Mouse (Mus musculus): ENCODE data around the gene Btbd2. TPM values are rescaled to one million over a fixed set of nuclear protein-coding genes. Genes with fewer than 3 reads are reported as not detected.

The Btbd2 gene
- 41.7 and 58.2 TPM in 2 replicates for polyA plus RNA-seq (2015; fragmentation: Nextera tagmentation; extraction: Ambion mirVana)

GRCm38 (mm10) chr10:80656863-80657623, at the start of gene Btbd2:
TSS of gene Btbd2 (minus strand) at chr10:80657071.
- peak within 1 kb of the TSS; percentile 92 for H3K4me2 ChIP-seq (ENCODE audit: low read depth, low read length)
- H3K36me3 ChIP-seq (ENCODE audit: control insufficient read depth, insufficient read depth), result no peaks in the 10 kb centered on the region
- H3K27me3 ChIP-seq (ENCODE audit: control insufficient read depth, insufficient read depth, low read length), result no peaks in the 10 kb centered on the region
- H3K9me3 ChIP-seq (replicated peaks; ENCODE audit: control insufficient read depth, low read length), result no peaks in the 10 kb centered on the region
- peak within 1 kb of the TSS; percentile 88 for H3K4me3 ChIP-seq (ENCODE audit: low read length)
- peak within 1 kb of the TSS; percentile 98 for H3K9ac ChIP-seq (ENCODE audit: low read length)
- H3K4me1 ChIP-seq (ENCODE audit: control insufficient read depth, insufficient read depth, low read length), result peaks cover 31% of the 10 kb centered on the region
- ATAC-seq (replicated peaks; ENCODE audit: extremely low read depth, insufficient read depth, low FRiP score), result peak; percentile 10; the same call in 1 of the 2 replicates
- WGBS, result 26% methylated on average over 15 of the region's 15 CpGs
- H3K27ac ChIP-seq (ENCODE audit: low read length), result peak within 1 kb of the TSS; percentile 85

DNA sequence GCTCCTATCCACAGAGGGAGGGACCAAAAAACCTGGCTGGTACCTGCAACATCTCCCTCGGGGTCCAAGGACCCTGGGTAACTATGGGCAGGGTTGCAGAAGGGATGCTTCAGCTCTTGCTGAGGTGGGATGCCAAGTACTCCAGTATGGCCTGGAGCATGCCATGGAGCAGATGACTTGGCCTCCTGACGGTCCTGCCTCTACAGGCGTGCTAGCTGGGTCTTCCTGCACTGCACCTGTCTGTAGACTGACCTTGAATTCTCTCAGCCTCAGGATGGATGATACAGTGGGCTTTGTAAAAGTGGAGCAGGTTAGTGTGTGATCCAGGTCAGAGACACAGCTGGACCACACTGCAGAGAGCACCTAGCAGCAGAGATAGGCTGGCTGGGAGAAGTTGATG, 48.6 kb upstream of the Btbd2 start:
- Histone ChIP-seq H3K4me1 (ENCODE audit: control insufficient read depth, insufficient read depth, low read length) (peaks cover 13% of the 10 kb centered on the region), H3K27me3 (ENCODE audit: control insufficient read depth, insufficient read depth, low read length) (no peaks in the 10 kb centered on the region), H3K9me3 (replicated peaks; ENCODE audit: control insufficient read depth, low read length) (no peaks in the 10 kb centered on the region), H3K4me2 (ENCODE audit: low read depth, low read length) (no peak overlapping the region), H3K9ac (ENCODE audit: low read length) (no peak overlapping the region), H3K27ac (ENCODE audit: low read length) (no peak overlapping the region), H3K4me3 (ENCODE audit: low read length) (no peak overlapping the region), H3K36me3 (ENCODE audit: control insufficient read depth, insufficient read depth) (peaks cover 33% of the 10 kb centered on the region)
- 69% methylated on average over 3 of the region's 3 CpGs for WGBS
- no peak for ATAC-seq (replicated peaks; ENCODE audit: extremely low read depth, insufficient read depth, low FRiP score)

DNA sequence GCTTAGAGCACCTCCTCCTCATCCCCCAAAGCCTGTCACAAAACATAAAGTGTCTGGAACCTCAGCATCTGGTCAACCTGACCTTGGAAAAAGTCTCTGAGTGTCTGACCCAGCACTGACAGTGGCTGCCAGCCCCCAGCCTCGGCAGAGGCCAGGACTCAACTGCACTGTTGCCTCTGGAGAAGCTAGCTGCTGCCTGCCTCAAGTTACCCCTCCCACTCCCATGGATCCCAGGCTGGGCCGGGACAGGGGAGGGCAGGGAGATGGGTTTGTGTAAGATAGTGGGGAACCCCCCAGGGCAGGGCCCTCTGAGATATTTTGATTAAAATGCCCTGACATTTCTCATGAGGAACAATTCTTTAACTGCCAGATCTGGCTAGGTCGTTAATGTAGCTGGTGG, 48.2 kb upstream of the Btbd2 start:
- WGBS, result 56% methylated on average over 3 of the region's 3 CpGs
- Histone ChIP-seq H3K9ac (ENCODE audit: low read length) (no peak overlapping the region), H3K36me3 (ENCODE audit: control insufficient read depth, insufficient read depth) (peaks cover 29% of the 10 kb centered on the region)

GRCm38 (mm10) chr10:80704418-80704817, 47.5 kb upstream of the Btbd2 start:
- H3K4me2 ChIP-seq (ENCODE audit: low read depth, low read length), result no peak overlapping the region
- H3K4me1 ChIP-seq (ENCODE audit: control insufficient read depth, insufficient read depth, low read length), result peaks cover 18% of the 10 kb centered on the region
- 73% methylated on average over 5 of the region's 5 CpGs for WGBS
- no peak overlapping the region for H3K9ac ChIP-seq (ENCODE audit: low read length)
- H3K27ac ChIP-seq (ENCODE audit: low read length), result no peak overlapping the region
- peaks cover 23% of the 10 kb centered on the region for H3K36me3 ChIP-seq (ENCODE audit: control insufficient read depth, insufficient read depth)
- no peaks in the 10 kb centered on the region for H3K27me3 ChIP-seq (ENCODE audit: control insufficient read depth, insufficient read depth, low read length)
- ATAC-seq (replicated peaks; ENCODE audit: extremely low read depth, insufficient read depth, low FRiP score), result no peak
- H3K4me3 ChIP-seq (ENCODE audit: low read length), result no peak overlapping the region
- H3K9me3 ChIP-seq (replicated peaks; ENCODE audit: control insufficient read depth, low read length), result no peaks in the 10 kb centered on the region

More for the DNA sequence above, 48.2 kb upstream of the Btbd2 start:
- peaks cover 18% of the 10 kb centered on the region for H3K4me1 ChIP-seq (ENCODE audit: control insufficient read depth, insufficient read depth, low read length)
- H3K4me2 ChIP-seq (ENCODE audit: low read depth, low read length), result no peak overlapping the region
- ATAC-seq (replicated peaks; ENCODE audit: extremely low read depth, insufficient read depth, low FRiP score), result no peak
- no peaks in the 10 kb centered on the region for H3K27me3 ChIP-seq (ENCODE audit: control insufficient read depth, insufficient read depth, low read length)
- no peak overlapping the region for H3K27ac ChIP-seq (ENCODE audit: low read length)
- H3K9me3 ChIP-seq (replicated peaks; ENCODE audit: control insufficient read depth, low read length), result no peaks in the 10 kb centered on the region
- no peak overlapping the region for H3K4me3 ChIP-seq (ENCODE audit: low read length)

- Histone ChIP-seq H3K4me2 (ENCODE audit: low read depth, low read length) (peak overlapping the region; percentile 92), H3K36me3 (ENCODE audit: control insufficient read depth, insufficient read depth) (peaks cover 15% of the 10 kb centered on the region), H3K9ac (ENCODE audit: low read length) (no peak overlapping the region), H3K27me3 (ENCODE audit: control insufficient read depth, insufficient read depth, low read length) (no peaks in the 10 kb centered on the region), H3K4me3 (ENCODE audit: low read length) (no peak overlapping the region), H3K27ac (ENCODE audit: low read length) (no peak overlapping the region), H3K4me1 (ENCODE audit: control insufficient read depth, insufficient read depth, low read length) (peaks cover 18% of the 10 kb centered on the region), H3K9me3 (replicated peaks; ENCODE audit: control insufficient read depth, low read length) (no peaks in the 10 kb centered on the region)
- 77% methylated on average over 5 of the region's 5 CpGs for WGBS
- no peak for ATAC-seq (replicated peaks; ENCODE audit: extremely low read depth, insufficient read depth, low FRiP score)
These were observed 46.8 kb upstream of the Btbd2 start for GRCm38 (mm10) chr10:80703643-80704042.

DNA sequence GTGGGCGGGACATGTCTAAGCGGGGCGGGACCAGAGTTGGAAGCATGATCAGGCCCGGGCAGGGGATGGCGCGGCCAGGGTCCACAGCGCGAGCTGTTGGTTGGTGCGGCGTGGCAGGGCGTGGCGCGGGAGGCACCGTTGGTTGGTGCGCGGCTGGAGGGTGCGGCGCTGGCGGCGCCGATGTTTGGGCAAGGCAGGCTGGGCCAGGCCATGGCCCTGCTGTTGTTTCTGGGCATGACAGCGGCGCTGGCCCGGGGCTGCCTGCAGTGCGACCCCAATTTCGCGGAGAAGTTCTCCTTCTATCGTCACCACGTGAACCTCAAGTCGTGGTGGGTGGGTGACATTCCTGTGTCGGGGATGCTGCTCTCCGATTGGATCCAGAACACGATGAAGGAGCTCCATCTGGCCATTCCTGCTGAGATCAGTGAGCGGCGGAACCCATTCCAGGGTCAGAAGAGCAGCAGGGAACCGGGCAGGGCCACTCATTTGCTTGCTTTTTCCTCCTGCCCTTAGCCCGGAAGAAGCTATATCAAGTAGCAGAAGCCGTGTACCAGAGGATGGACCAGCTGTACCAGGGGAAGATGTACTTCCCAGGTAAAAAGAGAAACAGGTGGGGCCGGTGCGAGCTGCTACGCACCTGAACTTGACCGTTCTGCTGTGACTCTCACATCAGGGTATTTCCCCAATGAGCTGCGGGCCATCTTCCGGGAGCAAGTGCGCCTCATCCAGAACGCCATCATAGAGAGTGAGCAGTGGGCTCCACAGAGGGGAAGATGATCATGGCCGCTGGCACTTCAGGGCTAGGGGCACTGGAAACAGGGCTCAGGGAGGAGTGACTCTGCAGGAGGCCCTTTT, 45.9 kb upstream of the Btbd2 start:
- Histone ChIP-seq H3K4me1 (ENCODE audit: control insufficient read depth, insufficient read depth, low read length) (peaks cover 23% of the 10 kb centered on the region), H3K4me2 (ENCODE audit: low read depth, low read length) (peak overlapping the region; percentile 92), H3K9me3 (replicated peaks; ENCODE audit: control insufficient read depth, low read length) (no peaks in the 10 kb centered on the region), H3K9ac (ENCODE audit: low read length) (peak overlapping the region; percentile 77), H3K36me3 (ENCODE audit: control insufficient read depth, insufficient read depth) (peaks cover 6% of the 10 kb centered on the region), H3K4me3 (ENCODE audit: low read length) (peak overlapping the region; percentile 79), H3K27me3 (ENCODE audit: control insufficient read depth, insufficient read depth, low read length) (no peaks in the 10 kb centered on the region), H3K27ac (ENCODE audit: low read length) (peak overlapping the region; percentile 81)
- 2% methylated on average over 47 of the region's 47 CpGs for WGBS
- peak; percentile 80 for ATAC-seq (replicated peaks; ENCODE audit: extremely low read depth, insufficient read depth, low FRiP score)

DNA sequence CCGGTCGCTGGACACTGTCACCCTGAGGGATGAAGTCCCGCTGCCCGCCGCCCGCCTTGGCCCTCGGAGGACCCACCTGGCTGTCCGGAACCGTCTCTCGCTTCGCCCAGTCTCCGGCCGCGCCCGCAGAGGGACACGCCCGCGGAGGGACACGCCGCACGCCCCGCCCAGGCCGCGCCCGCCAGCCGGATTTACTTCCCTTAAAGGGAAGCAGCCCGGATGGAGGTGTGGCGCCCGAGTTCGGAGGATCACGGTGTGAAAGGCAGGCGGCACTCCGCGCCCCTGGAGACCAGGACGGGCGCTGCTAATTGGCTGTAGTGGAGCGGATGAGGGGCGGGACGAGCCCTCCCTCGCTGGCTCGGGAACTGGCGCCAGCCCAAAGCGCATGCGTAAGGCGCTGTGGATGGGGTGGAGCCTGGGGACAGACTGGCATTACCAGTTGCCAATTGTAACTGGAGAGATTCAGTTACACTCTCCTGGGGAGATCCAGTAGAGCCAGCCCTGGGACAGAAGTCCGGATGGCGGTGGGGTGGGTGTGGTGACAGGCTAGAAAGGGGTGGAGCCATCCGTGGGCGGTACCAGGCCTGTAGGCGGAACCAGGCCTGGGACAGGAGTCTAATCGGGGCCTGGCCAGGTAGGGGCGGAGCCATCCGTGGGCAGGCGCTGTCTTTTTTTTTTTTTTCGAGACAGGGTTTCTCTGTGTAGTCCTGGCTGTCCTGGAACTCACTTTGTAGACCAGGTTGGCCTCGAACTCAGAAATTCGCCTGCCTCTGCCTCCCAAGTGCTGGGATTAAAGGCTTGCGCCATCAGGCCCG, 45.1 kb upstream of the Btbd2 start, which contains the start of the genes Mob3a and Izumo4:
Gene Mob3a (minus strand): TSS at position 257 of the 815 bp plus-strand sequence.
Gene Izumo4 (plus strand): TSS at position 464 of the 815 bp plus-strand sequence.
- under 1% methylated on average over 59 of the region's 59 CpGs for WGBS

GRCm38 (mm10) chr10:80700732-80701131, 43.9 kb upstream of the Btbd2 start:
- ATAC-seq (replicated peaks; ENCODE audit: extremely low read depth, insufficient read depth, low FRiP score), result no peak
- H3K27ac ChIP-seq (ENCODE audit: low read length), result peak overlapping the region; percentile 13; the same call in 1 of the 2 replicates
- peak overlapping the region; percentile 78 for H3K4me2 ChIP-seq (ENCODE audit: low read depth, low read length)
- WGBS, result 23% methylated on average over 4 of the region's 4 CpGs
- peaks cover 34% of the 10 kb centered on the region for H3K4me1 ChIP-seq (ENCODE audit: control insufficient read depth, insufficient read depth, low read length)
- H3K4me3 ChIP-seq (ENCODE audit: low read length), result peak overlapping the region; percentile 79
- H3K9ac ChIP-seq (ENCODE audit: low read length), result no peak overlapping the region
- no peaks in the 10 kb centered on the region for H3K36me3 ChIP-seq (ENCODE audit: control insufficient read depth, insufficient read depth)
- no peaks in the 10 kb centered on the region for H3K27me3 ChIP-seq (ENCODE audit: control insufficient read depth, insufficient read depth, low read length)
- no peaks in the 10 kb centered on the region for H3K9me3 ChIP-seq (replicated peaks; ENCODE audit: control insufficient read depth, low read length)

More for the DNA sequence above, 45.1 kb upstream of the Btbd2 start, which contains the start of the genes Mob3a and Izumo4:
- peak within 1 kb of the TSS; percentile 83 for H3K9ac ChIP-seq (ENCODE audit: low read length)
- ATAC-seq (replicated peaks; ENCODE audit: extremely low read depth, insufficient read depth, low FRiP score), result peak; percentile 94
- H3K36me3 ChIP-seq (ENCODE audit: control insufficient read depth, insufficient read depth), result no peaks in the 10 kb centered on the region; the same call in 1 of the 2 replicates
- peak within 1 kb of the TSS; percentile 79 for H3K4me3 ChIP-seq (ENCODE audit: low read length)
- peak within 1 kb of the TSS; percentile 92 for H3K4me2 ChIP-seq (ENCODE audit: low read depth, low read length)
- no peaks in the 10 kb centered on the region for H3K9me3 ChIP-seq (replicated peaks; ENCODE audit: control insufficient read depth, low read length)
- H3K27me3 ChIP-seq (ENCODE audit: control insufficient read depth, insufficient read depth, low read length), result no peaks in the 10 kb centered on the region
- H3K27ac ChIP-seq (ENCODE audit: low read length), result peak within 1 kb of the TSS; percentile 81
- H3K4me1 ChIP-seq (ENCODE audit: control insufficient read depth, insufficient read depth, low read length), result peaks cover 23% of the 10 kb centered on the region

Measured in heart, embryonic 16.5 days (tissue).